ENCODE assay signal across 8 mouse cellular contexts in the genomic region with DNA sequence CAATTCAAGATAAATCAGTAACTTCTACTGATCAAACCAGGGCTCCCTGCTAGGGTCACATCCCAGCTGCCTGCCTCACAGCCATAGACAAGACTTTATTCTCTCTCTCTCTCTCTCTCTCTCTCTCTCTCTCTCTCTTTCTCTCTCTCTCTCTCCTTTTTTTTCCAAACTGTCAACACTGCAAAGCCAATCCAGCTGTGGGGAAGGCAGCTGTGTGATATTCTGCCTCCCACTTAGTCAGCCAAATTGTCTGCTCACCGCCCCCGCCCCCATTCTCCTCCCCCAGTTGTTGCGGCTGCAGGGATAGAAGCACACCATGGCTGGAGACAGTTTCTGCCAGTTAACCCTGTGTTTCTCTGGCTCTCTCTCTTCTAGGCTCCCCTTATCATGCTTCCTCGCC.
DNase-seq lines count a peak whose midpoint lies in the region; ATAC-seq lines count a peak whose summit lies in the region.

No protein-coding gene starts in this region.

- no peak overlapping the region for H3K9ac ChIP-seq in neural tube, embryonic 15.5 days (replicated peaks)

- 8% methylated on average over 4 of the region's 4 CpGs for WGBS in neural tube, embryonic 15.5 days

- no peak overlapping the region for H3K27ac ChIP-seq in neural tube, embryonic 15.5 days (replicated peaks)

- H3K9me3 ChIP-seq in neural tube, embryonic 15.5 days (replicated peaks), result no peaks in the 10 kb centered on the region

- peak; percentile 26 for DNase-seq in adrenal gland, postnatal 10 days
- no peak for DNase-seq in adrenal gland, postnatal 4 days (ENCODE audit: low spot score in 2 of 2)
- DNase-seq in urinary bladder, postnatal 25 days (ENCODE audit: low spot score), result peak; percentile 5
- no peak for DNase-seq in urinary bladder, adult 2 months (ENCODE audit: low spot score)
- peak; percentile 85 for DNase-seq in kidney, postnatal 10 days
- no peak for DNase-seq in cerebellum, adult 11 months
- no peak for DNase-seq in adrenal gland, adult 18-20 months (ENCODE audit: low spot score in 2 of 2)

- no peak for ATAC-seq in neural tube, embryonic 15.5 days (ENCODE audit: low FRiP score)

- H3K4me1 ChIP-seq in neural tube, embryonic 15.5 days, result peaks cover 4% of the 10 kb centered on the region; the same call in 1 of the 2 replicates

- H3K27me3 ChIP-seq in neural tube, embryonic 15.5 days (replicated peaks), result no peaks in the 10 kb centered on the region; the same call in 1 of the 2 replicates

- no peak overlapping the region for H3K4me3 ChIP-seq in neural tube, embryonic 15.5 days (replicated peaks)

- no peaks in the 10 kb centered on the region for H3K36me3 ChIP-seq in neural tube, embryonic 15.5 days

- peak overlapping the region; percentile 22; the same call in 1 of the 2 replicates for H3K4me2 ChIP-seq in neural tube, embryonic 15.5 days

Comparison
In these comparisons a context has a peak if more than half of its experiments do, and no peak if none do; other contexts are left out.
1. DNase-seq: peak in adrenal gland, postnatal 10 days (single experiment), urinary bladder, postnatal 25 days (single experiment) and kidney, postnatal 10 days (single experiment); none in adrenal gland, postnatal 4 days (0 of 2), urinary bladder, adult 2 months (single experiment), cerebellum, adult 11 months (single experiment) and adrenal gland, adult 18-20 months (0 of 2).